Mouse (Mus musculus) thymus, adult 18-20 months (tissue): Measurements from ENCODE around the gene H2-T22.
"Not testable (repeated sequence)": the region's sequence is repeated elsewhere in the genome, so short reads cannot be mapped to it uniquely, and the experiment has no call there.

Experiments
- DNase-seq, 2 experiments: peaks; one replicate each; pipeline ENCODE4 v3.0.0; 2022; ENCODE audit warnings: mixed read lengths in 2 of 2

H2-T22 gene

GRCm38 (mm10) chr17:36028879-36029619 is 13.5 kb downstream of the H2-T22 start:
- no peak for DNase-seq

DNA sequence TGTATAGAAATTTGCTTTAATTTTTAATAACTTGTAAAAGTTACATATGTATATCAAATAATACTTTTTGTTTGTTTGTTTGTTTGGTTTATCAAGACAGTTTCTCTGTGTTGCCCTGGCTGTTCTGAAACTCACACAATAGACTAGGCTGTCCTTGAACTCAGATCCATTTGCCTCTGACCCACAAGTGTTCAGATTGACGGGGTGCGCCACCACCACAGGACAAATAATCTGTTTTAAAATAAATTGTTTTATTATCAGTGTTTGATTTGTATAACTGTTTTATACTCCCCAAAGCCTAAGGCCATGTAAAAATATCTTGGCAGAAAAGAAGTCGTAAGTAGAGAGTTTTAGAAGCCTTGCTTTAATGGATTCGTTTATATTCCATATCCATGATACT is 14.9 kb downstream of the H2-T22 start:
- DNase-seq, result no peak

DNA sequence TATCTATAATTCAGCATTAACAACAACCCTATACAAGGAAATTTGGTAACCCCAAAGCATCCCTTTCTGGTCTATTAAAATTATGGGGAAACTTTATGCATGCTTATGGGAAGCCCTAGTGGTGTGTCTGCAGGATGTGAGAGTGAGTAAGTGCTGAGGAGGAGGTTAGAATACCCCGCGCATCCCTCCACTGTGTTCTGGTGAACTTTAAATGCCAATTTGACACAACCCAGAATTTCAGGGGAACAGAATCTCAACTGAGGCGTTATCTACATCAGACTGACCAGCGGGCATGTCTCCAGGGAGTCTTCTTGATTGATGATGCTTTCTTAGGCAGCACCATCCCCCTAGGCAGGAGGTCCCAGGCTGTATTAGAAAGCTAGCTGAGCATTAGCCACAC is 16.6 kb downstream of the H2-T22 start:
- DNase-seq, result no peak

DNA sequence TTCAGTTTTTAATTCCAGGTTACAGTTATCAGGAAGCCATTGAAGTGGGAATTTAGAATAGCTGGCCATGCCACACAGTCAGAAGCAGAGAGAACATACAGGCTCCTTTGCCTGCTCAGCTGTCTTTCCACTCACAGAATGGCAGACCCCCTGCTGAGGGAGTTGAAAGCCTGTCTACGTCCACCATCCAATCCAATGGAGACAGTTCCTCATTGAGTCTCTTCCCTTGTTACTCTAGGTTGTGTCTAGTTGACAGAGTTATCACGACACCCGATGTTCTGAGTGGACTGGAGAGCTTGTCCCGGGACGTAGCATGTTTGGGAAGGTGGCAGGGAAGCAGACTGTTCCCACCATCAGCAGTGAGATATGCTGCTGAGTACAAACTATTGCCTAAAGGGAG is 17.4 kb downstream of the H2-T22 start:
- DNase-seq, result no peak

DNA sequence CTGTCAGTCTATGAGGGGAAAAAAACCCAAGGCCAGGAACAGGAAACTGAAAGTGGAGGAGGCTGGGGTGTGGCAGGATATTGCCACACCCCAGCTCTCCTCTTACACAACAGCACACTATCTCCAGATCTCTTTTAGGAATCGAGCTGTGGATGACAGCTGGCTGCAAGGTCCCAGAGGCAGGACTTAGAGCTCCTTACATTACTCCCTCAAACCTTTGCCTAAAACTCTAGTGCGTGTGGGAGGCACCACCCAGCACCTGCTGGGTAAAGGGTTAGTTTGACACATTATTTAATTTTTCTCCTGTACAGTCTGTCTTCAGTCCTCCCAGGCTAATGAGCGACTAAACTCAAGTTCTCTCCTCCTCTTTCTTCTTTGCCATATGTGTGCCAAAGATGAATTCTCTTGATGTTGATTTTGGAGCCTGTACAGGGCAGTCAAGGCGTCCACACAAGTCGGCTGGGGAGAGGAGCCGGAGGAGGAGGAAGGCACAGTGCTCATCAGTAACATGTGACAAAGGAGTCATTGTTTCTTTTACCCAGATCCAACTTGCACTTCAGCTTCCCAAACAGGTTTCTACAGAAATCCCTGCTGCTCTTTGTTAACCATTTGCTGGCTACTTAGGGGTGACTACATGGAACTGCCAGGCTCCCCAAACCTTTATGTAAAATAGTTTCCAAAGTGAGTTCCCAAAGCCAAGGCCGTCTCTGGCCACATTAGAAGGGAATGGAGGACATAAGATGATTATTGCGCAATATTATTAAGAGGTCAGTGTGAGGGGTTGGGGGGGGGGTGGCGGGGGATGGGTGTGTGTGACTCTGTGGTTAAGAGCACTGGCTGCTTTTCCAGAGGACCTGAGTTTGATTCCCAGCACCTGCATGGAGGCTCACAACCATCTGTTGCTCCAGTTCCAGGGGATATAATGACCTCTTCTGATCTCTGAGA is 18.6 kb downstream of the H2-T22 start:
- DNase-seq, result no peak

DNA sequence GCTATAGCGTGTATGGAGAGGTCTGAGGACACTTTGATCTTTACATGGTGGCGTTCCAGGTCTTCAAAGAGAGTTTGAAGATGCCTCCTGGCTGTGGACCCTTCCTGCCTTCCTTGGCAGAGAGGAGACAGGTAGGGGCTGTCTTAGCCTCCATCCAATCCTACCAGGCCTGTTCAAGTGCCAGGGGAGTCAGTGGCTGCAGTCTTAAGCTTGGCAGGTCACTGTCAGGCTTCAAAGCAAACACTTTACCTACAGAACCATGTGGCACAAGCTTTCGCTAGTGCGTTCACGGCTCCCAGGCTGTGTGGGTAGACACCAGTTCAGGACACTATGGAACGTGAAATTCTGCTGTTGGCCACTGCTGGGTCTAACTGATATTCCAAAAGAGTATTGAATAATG is 19.6 kb downstream of the H2-T22 start:
- no peak for DNase-seq

DNA sequence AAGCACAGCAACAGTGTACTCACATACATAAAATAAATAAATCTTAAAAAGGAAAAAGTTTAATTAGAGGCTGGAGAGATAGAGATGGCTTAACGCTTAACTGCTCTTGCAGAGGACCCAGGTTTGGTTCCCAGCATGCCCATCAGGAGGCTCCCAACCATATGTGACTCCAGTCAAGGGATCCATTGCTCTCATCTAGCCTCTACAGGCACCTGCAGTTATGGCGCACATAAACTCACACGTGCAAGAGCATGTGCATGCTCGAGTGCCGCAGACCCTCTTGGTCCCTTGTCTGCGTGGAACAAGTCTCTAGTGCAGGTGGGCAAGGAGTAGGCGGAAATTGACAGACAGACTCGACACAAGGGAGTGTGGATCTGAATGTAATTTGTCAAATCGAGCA is 20.4 kb downstream of the H2-T22 start:
- DNase-seq, result no peak

DNA sequence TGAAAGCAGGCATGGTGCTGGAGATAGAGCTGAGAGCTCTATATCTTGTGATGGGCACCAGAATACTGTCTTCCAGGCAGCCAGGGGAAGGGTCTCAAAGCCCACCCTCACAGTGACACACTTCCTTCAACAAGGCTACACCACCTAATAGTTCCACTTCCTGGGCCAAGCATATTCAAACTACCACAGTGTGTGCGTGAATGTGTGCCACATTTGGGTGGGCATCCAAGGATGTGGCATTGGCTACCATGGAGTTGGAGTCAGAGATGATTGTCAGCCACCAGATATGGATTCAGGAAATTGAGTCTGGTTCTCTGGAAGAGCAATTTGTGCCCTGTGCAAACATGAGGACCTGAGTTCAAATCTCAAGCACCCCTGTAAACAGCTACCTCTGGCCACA is 21.2 kb downstream of the H2-T22 start:
- DNase-seq, result no peak

GRCm38 (mm10) chr17:36020191-36021073 is 22.1 kb downstream of the H2-T22 start, which contains the start of gene H2-T24:
TSS of gene H2-T24 (minus strand) at chr17:36020560.
- DNase-seq, result peak; percentile 67 to 79

- DNase-seq, result no peak
Observed at GRCm38 (mm10) chr17:36019519-36019918, 23.0 kb downstream of the H2-T22 start.

DNA sequence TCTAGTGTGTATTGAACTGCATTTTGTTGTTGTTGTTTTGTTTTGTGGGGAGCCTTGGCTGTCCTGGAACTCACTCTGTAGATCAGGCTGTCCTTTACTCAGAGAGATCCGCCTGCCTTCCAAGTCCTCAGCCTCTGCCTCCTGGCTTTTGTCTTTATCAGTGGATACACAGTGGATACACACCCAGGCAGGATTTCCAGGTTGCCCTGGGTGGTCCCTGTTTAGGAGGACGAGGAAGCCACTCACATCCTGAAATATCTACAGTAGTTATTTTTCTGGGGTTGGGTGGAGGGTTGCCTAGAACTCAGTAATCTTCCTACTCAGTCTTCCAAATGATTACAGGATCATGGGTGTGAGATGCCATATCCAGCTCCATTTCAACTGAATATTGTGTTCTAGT is 23.6 kb downstream of the H2-T22 start:
- DNase-seq, result no peak

GRCm38 (mm10) chr17:36017046-36017445 is 25.5 kb downstream of the H2-T22 start:
- no peak for DNase-seq

DNA sequence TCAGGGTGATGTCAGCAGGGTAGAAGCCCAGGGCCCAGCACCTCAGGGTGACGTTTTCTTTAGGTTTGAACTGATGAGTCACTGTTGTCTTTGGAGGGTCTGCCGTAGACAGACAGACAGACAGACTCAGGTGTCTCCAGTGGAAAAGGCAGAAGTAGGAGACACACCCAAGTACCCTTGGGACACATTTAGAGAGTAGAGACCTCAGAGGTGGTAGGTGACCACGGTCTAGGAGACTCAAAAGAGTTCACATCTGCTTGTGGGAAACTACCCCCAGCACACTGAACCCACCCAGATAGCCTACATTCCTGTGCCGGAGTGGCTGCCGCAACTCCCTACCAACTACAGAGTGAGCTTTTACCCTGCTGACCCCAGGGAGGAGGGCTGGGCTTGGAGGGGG is 27.6 kb downstream of the H2-T22 start:
- DNase-seq, result no peak

GRCm38 (mm10) chr17:36004409-36004808 is 38.1 kb downstream of the H2-T22 start:
- not testable (repeated sequence) for DNase-seq

DNA sequence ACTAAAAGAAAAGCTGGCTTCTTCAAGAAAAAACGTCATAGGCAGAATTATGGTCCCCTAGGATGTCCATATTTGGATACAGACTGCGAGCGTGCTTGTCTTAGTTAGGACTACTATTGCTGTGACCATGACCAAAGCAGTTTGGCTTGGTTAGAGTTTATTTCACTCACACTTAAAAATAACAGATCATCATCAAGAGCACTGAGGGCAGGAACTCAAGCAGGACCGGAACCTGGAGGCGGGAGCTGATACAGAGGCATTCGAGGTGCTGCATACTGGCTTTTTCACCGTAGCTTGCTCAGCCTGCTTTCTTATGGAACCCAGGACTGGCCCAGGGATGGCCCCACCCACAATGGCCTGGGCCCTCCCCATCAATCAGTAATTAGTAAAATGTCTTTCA is 39.2 kb downstream of the H2-T22 start:
- DNase-seq, result no peak

- no peak for DNase-seq
Observed at GRCm38 (mm10) chr17:36001966-36002365, 40.6 kb downstream of the H2-T22 start.

GRCm38 (mm10) chr17:36001121-36001897 is 41.2 kb downstream of the H2-T22 start:
- DNase-seq, result no peak

DNA sequence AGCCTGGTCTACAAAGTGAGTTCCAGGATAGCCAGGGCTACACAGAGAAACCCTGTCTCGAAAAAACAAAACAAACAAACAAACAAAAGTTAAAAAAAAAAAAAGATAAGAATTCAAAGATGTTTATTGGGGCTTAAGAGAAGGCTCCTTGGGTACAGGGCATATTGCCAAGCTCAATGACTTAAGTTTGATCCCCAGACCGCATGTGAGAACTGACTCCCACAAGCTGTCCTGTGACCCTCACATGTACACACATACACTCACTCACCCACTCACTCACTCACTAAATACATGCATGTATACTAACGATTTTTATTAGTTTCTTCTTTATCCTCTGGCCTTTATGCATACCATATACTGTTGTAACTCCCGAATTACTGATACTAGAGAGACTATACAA is 42.2 kb downstream of the H2-T22 start:
- no peak for DNase-seq

- peak; percentile 63 to 88 for DNase-seq
Observed at GRCm38 (mm10) chr17:35999356-35999755, 43.2 kb downstream of the H2-T22 start.

- DNase-seq, result no peak
Observed at GRCm38 (mm10) chr17:35998545-35999305, 43.8 kb downstream of the H2-T22 start.
